Mouse (Mus musculus) heart, adult 2 months (tissue): ENCODE measurements at regions not wholly inside any gene's neighbourhood (a gene's known extent, or its start where the extent isn't known, plus 50 kb on each side); places are given as distances from the start of the nearest gene placed in this dataset.

Experiments
- CTCF ChIP-seq: fragments of 200-600 bp; IDR thresholded peaks from 2 replicates; pipeline ENCODE4 v1.8.1; 2022; ENCODE audit warnings: antibody characterized with exemption, mild to moderate bottlenecking, moderate library complexity
- EP300 ChIP-seq: fragments of 200-500 bp; IDR thresholded peaks from 2 replicates; pipeline ENCODE4 v1.6.1; 2011; ENCODE audit warnings: low read depth, low read length, control low read depth; ENCODE audit not compliant: insufficient read depth
- POLR2A ChIP-seq: fragments of 200-500 bp; IDR thresholded peaks from 2 replicates; pipeline ENCODE4 v1.6.1; 2011; ENCODE audit warnings: mild to moderate bottlenecking, low read depth, low read length, control low read depth; ENCODE audit not compliant: insufficient read depth

- TF ChIP-seq CTCF = no peak
- TF ChIP-seq EP300 = no peak
- no peak for TF ChIP-seq POLR2A
Observed at GRCm38 (mm10) chr16:7658133-7658532, 766.8 kb downstream of the Tmem114 start.
